Mouse (Mus musculus) urinary bladder, postnatal 4 days (tissue): ENCODE results near the gene Coro2b.

ENCODE experiments used
- DNase-seq, 2 experiments: peaks; one replicate each; pipeline ENCODE4 v3.0.0; 2021 to 2022; ENCODE audit warnings: low spot score in 2 of 2

Coro2b gene

GRCm38 (mm10) chr9:62540166-62540565 is 3.3 kb upstream of the Coro2b start:
- no peak for DNase-seq

GRCm38 (mm10) chr9:62539251-62539711 is 2.4 kb upstream of the Coro2b start:
- no peak for DNase-seq

- DNase-seq = no peak
Observed at GRCm38 (mm10) chr9:62537941-62538340, 1.1 kb upstream of the Coro2b start.

DNA sequence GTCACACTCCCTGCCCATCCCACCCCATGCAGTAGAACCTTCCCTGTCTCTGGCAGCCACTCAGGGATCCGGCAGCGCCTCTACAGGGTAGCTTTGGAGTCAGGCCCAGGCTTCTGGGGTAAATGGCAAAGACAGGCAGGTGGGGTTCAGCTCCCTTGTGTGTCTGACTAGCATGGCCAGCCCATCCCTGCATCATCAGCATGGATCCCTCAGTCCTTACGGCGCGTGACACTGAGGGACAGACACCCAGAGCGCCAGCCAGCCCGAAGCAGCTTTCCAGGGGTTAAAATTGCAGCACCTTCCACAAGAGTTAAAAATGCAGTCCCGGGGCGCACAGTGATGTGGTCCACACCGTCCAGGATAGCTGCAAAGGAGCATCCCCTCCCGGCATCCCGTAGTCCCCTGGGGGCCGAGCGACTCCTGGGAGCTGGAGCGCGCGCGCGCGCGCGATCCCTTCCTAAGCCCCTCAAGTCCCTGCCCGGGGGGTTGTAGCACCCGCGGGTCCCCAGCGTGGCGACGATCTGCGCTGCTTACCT is 657 bp downstream of the Coro2b start:
- DNase-seq = no peak

GRCm38 (mm10) chr9:62535566-62535965 is 1.3 kb downstream of the Coro2b start:
- DNase-seq = no peak

GRCm38 (mm10) chr9:62534691-62535090 is 2.2 kb downstream of the Coro2b start:
- no peak for DNase-seq

DNA sequence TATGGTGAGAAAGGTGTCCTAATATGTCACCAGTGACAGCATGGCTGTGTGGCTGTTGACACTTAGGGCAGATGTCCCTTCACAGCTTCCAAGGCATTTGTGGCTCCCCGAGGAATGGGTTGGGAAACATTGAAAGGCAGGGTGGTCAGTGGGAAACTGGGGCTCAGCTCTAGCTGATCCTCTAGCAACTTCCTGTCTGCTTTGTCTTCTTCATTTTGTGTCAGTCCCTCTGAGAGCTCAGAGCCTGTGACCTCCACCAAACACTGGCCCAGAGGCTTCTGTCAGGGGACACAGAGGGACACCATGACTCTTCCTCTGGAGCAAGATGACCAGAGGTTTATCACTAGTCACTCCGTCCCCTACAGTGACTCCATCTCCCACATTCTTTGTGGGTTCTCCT is 2.7 kb downstream of the Coro2b start:
- no peak for DNase-seq

DNA sequence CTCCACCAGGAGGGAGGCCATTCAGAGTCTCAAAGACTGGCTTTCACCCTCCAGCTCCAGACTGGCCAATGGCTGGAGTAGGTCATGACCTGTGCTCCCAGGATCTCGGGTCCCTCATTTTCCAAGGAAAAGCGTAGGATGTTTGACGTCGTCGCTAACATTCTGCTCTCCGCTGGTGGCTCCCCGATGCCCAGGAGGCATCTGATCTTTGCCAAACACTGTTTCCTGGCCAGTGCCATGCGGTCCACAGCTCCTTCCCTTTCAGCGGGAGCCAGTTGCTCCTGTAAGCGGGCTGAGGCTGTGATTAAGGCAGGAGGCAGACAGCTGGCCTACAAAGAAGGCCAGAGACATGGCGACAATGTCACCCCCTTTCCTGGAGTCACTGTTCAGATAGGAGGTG is 4.0 kb downstream of the Coro2b start:
- DNase-seq = no peak

DNA sequence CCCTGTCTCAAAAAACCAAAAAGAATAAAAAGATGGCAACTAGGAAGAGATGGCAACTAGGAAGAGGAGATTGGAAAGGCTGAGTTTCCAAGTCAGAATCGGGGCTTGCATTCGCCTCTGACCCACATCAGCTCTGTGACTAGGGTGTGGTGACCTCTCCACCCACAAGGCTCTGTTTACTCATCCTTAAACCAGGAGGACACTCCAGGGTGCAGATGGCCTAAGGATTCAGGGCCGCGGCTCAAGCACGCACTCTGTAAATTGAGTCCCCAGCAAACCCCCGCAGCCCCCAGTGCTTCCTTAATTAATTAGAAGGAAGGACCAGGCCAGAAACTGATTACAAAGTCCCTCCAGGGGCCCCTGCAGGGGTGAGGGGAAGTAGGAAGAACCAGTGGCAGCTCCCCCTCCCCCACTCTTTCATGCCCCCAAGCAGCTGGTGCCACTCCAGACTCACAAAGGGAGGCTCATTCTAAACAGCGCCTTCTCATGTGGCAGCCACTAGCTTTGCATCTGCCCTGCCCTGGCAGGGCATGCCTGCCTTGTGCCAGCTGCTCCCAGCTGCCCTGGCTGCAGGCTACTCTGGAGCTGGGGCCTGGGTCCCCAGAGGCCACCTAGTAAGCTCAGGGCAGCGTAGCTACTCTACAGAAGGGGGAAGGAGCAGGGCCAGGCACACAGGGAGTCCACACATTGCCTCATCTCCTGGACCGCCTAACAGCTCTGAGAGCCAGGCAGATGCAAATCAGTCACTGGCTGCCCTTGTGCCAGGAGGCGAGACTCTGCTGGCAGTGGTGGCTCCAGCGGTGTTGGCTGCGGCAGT is 5.2 kb downstream of the Coro2b start:
- no peak for DNase-seq

DNA sequence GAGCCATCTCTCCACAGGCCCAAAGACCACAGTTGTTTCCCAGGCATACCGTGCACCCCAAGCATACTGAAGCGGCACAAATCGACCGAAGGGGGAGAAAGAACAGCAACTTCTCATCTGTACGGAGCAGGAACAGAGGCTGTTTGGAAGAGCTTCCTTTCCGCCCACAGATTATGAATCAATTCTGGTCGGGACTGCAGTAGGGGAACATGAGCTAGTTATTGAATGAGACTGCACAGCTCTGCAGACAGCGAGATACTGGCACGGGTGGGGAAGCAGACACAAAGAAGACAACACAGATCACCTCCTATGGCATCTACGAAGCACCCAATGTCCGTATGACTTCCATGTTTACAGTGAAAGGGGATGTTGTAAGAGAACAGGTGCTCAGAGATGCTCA is 8.3 kb downstream of the Coro2b start:
- no peak for DNase-seq

DNA sequence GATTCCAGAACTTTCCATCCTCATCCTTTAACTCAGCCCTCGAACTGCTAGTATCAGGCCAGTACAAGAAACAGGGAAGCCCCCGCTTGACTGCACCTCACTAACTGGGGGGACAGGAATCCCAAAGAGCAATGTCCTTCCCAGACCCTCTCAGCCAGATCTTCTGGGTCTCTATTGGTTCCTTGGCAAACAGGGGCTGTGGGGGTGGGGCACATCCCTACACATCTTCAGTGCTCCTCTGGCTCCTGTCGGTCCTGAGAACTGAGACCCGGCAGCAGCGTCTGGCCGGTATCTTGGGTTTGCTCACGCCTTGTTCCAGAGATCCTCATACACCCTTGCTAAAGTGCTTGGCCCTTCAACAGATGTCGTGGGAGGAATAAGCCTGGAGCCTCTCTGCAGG is 10.0 kb downstream of the Coro2b start:
- no peak for DNase-seq

- no peak for DNase-seq
Observed at GRCm38 (mm10) chr9:62526451-62526850, 10.4 kb downstream of the Coro2b start.

DNA sequence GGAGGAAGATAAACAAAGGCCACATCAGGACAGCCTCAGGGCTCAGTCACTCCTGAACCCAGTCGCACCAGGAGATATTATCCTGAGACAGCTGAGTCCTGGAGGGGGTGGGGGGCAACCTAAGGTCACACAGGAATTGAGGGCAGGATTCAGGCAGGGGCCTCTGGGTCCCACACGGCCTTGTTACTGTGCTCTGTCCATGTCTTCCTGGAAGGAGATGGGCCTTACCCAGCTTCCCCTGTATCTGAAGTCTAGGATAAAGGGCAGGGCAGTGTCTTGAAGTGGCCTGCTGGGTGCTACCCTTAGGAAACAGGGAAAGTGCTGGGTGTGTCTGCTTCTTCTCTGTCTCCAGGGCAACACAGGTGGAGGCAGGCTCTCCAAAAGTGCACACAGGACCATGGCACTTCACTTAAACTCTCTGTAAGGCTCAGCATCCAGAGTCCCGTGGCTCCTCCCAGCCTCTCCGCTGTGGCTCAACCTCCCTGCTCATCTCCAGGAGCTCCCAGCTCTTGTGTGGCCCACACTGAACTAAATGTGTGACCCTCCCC is 12.0 kb downstream of the Coro2b start:
- no peak for DNase-seq

- DNase-seq = no peak
Observed at GRCm38 (mm10) chr9:62522791-62523471, 13.9 kb downstream of the Coro2b start.

GRCm38 (mm10) chr9:62522211-62522610 is 14.6 kb downstream of the Coro2b start:
- no peak for DNase-seq

GRCm38 (mm10) chr9:62521541-62521940 is 15.3 kb downstream of the Coro2b start:
- DNase-seq = no peak

GRCm38 (mm10) chr9:62520933-62521332 is 15.9 kb downstream of the Coro2b start:
- no peak for DNase-seq

GRCm38 (mm10) chr9:62519787-62520503 is 16.9 kb downstream of the Coro2b start:
- no peak for DNase-seq

- DNase-seq = no peak
Observed at GRCm38 (mm10) chr9:62519334-62519733, 17.5 kb downstream of the Coro2b start.

DNA sequence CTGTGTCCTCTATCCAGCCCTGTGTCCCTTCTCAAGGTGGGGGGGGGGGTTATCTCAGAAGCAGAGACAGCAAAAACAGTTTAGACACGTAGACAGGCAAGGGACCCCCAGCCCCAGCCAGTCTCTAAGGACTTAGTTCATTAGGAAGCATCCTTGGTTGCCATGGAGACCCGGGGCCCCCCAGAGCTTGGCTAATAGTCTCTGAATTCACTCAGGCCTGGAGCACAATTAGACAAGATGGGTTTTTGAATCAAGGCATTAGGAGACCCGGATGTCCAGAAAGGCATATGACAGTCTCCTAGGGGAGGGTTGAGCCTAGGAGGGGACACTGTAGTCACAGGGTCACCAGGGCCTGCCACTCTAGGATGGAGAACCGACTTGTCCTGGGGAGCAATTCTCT is 18.3 kb downstream of the Coro2b start:
- no peak for DNase-seq

- no peak for DNase-seq
Observed at GRCm38 (mm10) chr9:62517112-62517957, 19.5 kb downstream of the Coro2b start.
